Mouse (Mus musculus) urinary bladder, adult 2 months (tissue): ENCODE results near the gene Heatr9. TPM values are rescaled to one million over a fixed set of nuclear protein-coding genes. Genes with fewer than 3 reads are reported as not detected.

Experiments used
- DNase-seq: peaks from one replicate; pipeline ENCODE4 v3.0.0; 2022; ENCODE audit warnings: low spot score
- polyA plus RNA-seq: library from polyadenylated mRNA; depleted of rRNA; stranded (reverse); fragments of >200 nt; gene quantifications from 2 replicates; pipeline ENCODE4 v1.2.3, GENCODE M21; 2012; rRNA removed

The Heatr9 gene
- polyA plus RNA-seq, 1 experiment = 0.11 TPM

GRCm38 (mm10) chr11:83530360-83530759 is 8.4 kb upstream of the Heatr9 start, which contains the start of gene Ccl5:
Gene Ccl5 (minus strand): TSS chr11:83530518.
- DNase-seq = no peak

DNA sequence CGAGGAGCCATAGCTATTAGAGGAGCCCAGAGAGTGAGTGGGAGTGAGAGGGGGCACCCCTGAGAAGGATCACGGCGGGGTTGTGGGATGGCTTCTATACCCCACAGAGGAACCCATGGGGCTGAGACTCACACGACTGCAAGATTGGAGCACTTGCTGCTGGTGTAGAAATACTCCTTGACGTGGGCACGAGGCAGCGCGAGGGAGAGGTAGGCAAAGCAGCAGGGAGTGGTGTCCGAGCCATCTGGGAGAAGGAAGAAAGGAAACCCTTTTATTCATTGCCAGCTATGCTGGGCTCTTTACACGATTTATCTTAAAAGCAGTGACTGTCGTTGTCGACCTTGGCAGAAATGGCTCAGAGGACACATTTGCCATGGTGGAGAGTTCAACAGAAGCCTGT is 7.0 kb upstream of the Heatr9 start:
- no peak for DNase-seq

GRCm38 (mm10) chr11:83518371-83518770 is 3.6 kb downstream of the Heatr9 start:
- DNase-seq = no peak

DNA sequence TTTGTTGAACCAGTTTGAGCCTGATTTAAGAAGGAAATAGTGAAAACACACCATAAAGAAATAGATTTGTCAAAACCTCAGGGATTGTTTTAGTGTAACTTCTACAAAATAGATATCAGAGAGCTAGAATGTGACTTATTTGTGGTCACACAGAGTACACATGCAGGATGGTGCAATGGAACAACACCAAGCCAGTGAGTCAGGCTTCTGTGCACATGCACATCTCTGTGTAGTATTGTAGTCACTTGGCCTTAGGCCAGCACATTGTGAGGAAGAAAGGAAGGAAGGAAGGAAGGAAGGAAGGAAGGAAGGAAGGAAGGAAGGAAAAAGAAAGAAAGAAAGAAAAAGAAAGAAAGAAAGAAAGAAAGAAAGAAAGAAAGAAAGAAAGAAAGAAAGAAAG is 4.8 kb downstream of the Heatr9 start:
- no peak for DNase-seq

GRCm38 (mm10) chr11:83509521-83509920 is 12.5 kb downstream of the Heatr9 start:
- DNase-seq = no peak

DNA sequence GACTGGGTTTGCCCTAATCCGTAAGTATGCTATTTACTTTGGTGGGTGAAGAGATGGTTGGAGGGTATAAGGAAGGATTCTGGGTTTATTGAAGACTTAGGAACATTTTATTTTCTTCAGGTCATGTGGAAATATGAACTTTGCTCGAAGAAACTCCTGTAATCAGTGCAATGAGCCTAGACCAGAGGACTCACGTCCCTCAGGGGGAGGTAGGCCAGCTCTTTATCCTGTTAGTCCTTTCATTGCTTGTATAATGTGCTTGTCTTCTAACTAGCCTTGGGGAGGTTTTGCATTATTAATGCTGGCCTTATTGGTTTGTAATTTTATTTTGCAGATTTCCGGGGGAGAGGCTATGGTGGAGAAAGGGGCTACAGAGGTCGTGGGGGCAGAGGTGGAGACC is 17.7 kb downstream of the Heatr9 start:
- no peak for DNase-seq

DNA sequence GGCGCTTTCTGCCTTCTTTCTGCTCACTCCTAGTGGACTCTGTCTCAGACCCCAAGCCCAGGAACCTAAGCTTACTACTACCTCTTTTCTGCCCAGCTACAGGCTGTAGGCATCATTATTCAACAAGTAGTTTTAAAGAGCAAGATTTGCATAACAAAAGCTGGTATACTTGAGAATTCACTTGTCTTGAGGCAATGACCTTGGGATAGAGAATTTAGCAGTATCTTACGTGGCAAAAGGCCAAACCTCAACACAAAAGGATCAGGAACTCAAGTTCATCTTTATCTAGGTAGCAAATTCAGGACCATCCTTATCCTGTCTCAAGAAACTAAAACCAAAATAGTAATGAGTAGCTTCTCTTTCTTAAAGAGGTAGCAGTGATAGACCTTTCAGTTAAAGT is 26.4 kb downstream of the Heatr9 start:
- no peak for DNase-seq

DNA sequence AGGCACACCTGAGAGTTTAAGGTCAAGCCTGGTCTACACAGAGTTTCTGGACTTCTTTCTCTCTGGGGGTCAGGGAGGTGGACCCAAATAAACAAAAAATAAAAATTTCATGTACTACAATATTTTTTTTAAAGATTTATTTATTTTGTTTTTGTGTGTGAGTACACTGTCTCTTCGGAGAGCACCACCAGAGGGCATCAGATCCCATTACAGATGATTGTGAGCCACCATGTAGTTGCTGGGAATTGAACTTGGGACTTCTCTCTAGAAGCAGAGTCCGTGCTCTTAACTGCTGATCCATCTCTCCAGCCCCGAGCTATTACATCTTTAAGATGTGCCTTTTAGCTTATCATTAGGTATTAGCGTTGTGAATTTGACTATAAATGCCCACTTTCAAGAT is 30.5 kb downstream of the Heatr9 start:
- no peak for DNase-seq

- DNase-seq = no peak
These were observed 48.5 kb downstream of the Heatr9 start for GRCm38 (mm10) chr11:83473235-83474016.

- DNase-seq = peak; percentile 98
These were observed 49.4 kb downstream of the Heatr9 start, which contains the start of gene Taf15 for GRCm38 (mm10) chr11:83472324-83473234. Gene Taf15 (plus strand): TSS chr11:83473086.

GRCm38 (mm10) chr11:83471766-83472165 is 50.2 kb downstream of the Heatr9 start:
- no peak for DNase-seq

DNA sequence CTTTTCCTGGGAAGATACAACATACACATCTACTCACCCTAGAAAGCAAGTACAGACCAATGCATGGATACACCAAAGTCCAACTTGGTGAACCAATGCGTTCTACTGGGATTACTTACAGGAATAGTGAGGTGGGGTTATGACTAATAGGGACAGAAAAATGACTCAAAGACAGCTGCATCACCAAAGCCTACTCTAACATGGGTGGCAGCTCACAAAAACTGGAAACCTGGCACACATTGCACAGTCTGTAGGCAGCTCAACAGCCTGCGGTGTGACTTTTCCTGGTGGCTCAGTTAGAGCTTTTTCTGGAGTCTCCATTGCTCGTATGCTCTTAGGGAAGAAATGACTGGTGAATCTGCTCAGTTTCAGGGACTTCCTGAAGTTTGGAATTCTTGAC is 53.2 kb downstream of the Heatr9 start:
- DNase-seq = no peak

DNA sequence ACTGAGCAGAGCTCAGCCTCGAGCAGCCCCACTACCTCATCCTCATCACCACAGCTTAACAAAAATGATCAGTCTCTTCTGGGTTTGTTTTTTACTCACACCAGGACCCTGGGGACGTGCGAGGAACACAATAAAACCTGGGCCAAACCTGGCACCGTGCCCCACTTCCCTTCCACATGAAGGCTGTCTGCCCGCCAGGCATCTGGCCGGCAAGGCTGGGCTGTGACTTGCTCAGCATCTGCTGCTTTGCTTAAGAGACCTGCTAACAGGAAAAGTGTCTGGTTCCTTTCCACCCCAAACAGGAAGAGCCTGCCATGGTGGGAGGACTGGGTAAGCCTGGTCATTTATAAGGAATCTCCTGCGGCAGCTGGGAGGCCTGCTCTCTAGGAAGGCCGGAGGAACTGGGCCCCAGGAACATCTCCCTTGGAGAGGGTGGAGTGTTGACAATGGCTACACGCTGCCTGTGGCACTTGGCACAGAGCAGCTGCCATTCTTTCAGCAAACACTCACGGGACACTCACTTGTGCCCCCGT is 54.8 kb downstream of the Heatr9 start:
- DNase-seq = no peak

DNA sequence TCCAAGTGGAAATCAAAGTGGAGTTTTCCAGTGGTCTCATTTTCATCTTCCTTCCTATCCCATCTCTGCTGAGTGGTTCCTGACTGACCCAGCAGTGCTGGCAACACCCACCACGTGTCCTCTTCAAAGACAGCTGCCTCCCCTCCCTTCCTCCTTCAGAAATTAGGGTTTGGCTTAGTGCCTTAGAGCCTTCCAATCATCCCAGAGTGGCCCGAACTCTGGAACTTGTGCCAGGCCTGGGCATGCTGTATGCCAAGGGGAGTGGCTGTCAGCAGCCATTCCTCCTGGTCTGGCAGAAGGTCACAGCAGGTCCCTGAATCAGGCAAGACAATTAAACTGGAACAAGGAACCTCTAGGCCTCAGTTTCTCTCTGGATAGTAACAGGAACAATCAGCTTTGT is 56.0 kb downstream of the Heatr9 start:
- DNase-seq = no peak

DNA sequence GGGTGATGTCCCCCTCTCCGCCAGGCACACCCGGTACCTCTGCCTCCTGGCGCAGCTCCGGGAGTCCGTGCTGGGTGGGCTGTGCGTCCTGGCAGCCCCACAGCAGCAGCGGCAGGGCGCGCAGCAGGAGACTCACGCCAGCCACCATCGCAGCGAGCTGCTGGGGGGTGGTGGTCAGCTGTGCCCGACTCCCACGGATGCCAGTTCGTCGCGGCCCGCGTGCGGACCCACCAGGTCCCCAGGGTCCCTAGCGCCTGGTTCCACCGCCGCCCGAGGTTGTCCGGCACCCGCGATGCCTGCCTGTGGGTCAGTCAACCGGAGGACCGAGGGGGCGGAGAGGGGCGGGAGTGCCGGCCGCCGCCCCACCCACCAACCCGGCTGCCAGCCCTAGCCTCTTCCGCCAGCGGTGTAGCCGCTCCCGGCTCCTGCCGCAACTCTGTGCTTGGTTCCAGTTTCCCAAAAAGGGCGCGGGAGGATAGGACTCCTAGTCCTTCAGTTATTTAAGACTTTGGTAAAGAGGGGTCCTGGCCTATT is 59.2 kb downstream of the Heatr9 start, which contains the start of gene Mmp28:
Gene Mmp28 (minus strand): TSS at position 361 of the 534 bp plus-strand sequence.
- DNase-seq = peak; percentile 67

Other genes starting within 250 kb of the Heatr9 start
- 0.01 TPM in 1 of 2 replicates, not detected in the other for gene Slfn14, start 235.4 kb downstream of the Heatr9 start, polyA plus RNA-seq
- 37.1 and 46.7 TPM in 2 replicates for gene Ap2b1, start 223.2 kb downstream of the Heatr9 start, polyA plus RNA-seq
- 10.6 and 11.0 TPM in 2 replicates for gene Pex12, start 219.6 kb downstream of the Heatr9 start, polyA plus RNA-seq
- 0.25 and 0.59 TPM in 2 replicates for gene Rasl10b, start 113.0 kb downstream of the Heatr9 start, polyA plus RNA-seq
- gene Gas2l2, start 92.7 kb downstream of the Heatr9 start, polyA plus RNA-seq = 0.14 and 0.19 TPM in 2 replicates
- gene 1700020L24Rik, start 84.5 kb downstream of the Heatr9 start, polyA plus RNA-seq = 0.56 and 0.61 TPM in 2 replicates
- gene Mmp28, start 59.1 kb downstream of the Heatr9 start, polyA plus RNA-seq = 12.7 and 16.8 TPM in 2 replicates
- 39.1 and 55.5 TPM in 2 replicates for gene Taf15, start 49.1 kb downstream of the Heatr9 start, polyA plus RNA-seq
- gene Ccl5, start 8.3 kb upstream of the Heatr9 start, polyA plus RNA-seq = 14.9 and 15.6 TPM in 2 replicates
- 19.4 and 19.7 TPM in 2 replicates for gene Ccl9, start 56.5 kb upstream of the Heatr9 start, polyA plus RNA-seq
- gene Ccl6, start 70.9 kb upstream of the Heatr9 start, polyA plus RNA-seq = 40.2 and 42.6 TPM in 2 replicates
- not detected in 2 replicates for gene Rpl9-ps1, start 123.4 kb upstream of the Heatr9 start, polyA plus RNA-seq
- gene Ccl3, start 127.2 kb upstream of the Heatr9 start, polyA plus RNA-seq = 0.67 and 0.94 TPM in 2 replicates
- gene Ccl4, start 140.4 kb upstream of the Heatr9 start, polyA plus RNA-seq = 1.2 TPM in 2 replicates
- gene Wfdc17, start 181.8 kb upstream of the Heatr9 start, polyA plus RNA-seq = 31.2 and 38.7 TPM in 2 replicates
- 0.15 TPM in 1 of 2 replicates, not detected in the other for gene Wfdc18, start 186.8 kb upstream of the Heatr9 start, polyA plus RNA-seq
- gene Wfdc21, start 224.8 kb upstream of the Heatr9 start, polyA plus RNA-seq = 1.4 and 1.6 TPM in 2 replicates
- 12.5 and 13.1 TPM in 2 replicates for gene Heatr6, start 231.5 kb upstream of the Heatr9 start, polyA plus RNA-seq